Comparison of ENCODE assay signal across 8 mouse cellular contexts in the genomic region with DNA sequence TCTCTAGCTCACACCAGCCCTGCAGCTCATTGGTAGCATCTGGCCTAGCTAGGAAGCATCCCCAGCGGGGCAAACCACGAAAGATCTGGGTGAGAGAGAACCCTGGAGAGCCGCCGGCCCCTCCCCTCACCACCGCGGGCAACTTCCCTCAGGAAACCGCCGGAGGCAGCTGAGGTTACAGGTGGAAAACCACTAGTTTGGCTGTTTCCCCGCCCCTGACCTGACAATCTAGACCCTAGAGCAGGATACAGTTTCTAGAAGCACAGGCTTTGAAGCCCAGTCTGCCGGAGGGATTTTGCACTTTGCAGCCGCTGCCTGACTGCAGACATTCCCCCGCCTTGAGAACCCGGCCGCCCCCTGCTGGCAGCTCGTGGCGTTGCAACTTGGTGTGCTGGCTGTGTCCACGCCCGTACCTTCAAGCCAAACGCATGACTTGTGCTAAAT. TPM values are rescaled to one million over a fixed set of nuclear protein-coding genes. Genes with fewer than 3 reads are reported as not detected.
DNase-seq lines count a peak whose midpoint lies in the region; ATAC-seq lines count a peak whose summit lies in the region.

No protein-coding gene starts in this region.

- H3K27ac ChIP-seq in forebrain, embryonic 11.5 days (ENCODE audit: low read depth, low read length): no peak overlapping the region
- H3K27ac ChIP-seq in heart, embryonic 16.5 days (ENCODE audit: low read length): 0 out of 2 replicates have a peak overlapping the region, but pooled peaks have one; percentile 16
- H3K27ac ChIP-seq in liver, embryonic 15.5 days (replicated peaks): no peak overlapping the region
- no peak overlapping the region for H3K27ac ChIP-seq in neural tube, embryonic 11.5 days (ENCODE audit: low read depth, low read length)
- 0 out of 2 replicates have a peak overlapping the region, but pooled peaks have one; percentile 25 for H3K27ac ChIP-seq in stomach, embryonic 16.5 days (ENCODE audit: low read length)

- 3% methylated on average over 19 of the region's 19 CpGs for WGBS in forebrain, embryonic 11.5 days
- WGBS in heart, embryonic 16.5 days: under 1% methylated on average over 19 of the region's 19 CpGs
- WGBS in liver, embryonic 15.5 days (ENCODE audit: insufficient replicate concordance): 2% methylated on average over 19 of the region's 19 CpGs
- 1% methylated on average over 19 of the region's 19 CpGs for WGBS in neural tube, embryonic 11.5 days
- WGBS in stomach, embryonic 16.5 days: 1% methylated on average over 19 of the region's 19 CpGs

- no peaks in the 10 kb centered on the region for H3K9me3 ChIP-seq in forebrain, embryonic 11.5 days (ENCODE audit: control insufficient read depth, low read length)
- H3K9me3 ChIP-seq in heart, embryonic 16.5 days (replicated peaks; ENCODE audit: control insufficient read depth, low read length): no peaks in the 10 kb centered on the region
- H3K9me3 ChIP-seq in liver, embryonic 15.5 days (replicated peaks): no peaks in the 10 kb centered on the region
- H3K9me3 ChIP-seq in neural tube, embryonic 11.5 days (ENCODE audit: control insufficient read depth, low read length): no peaks in the 10 kb centered on the region
- H3K9me3 ChIP-seq in stomach, embryonic 16.5 days (replicated peaks; ENCODE audit: control insufficient read depth, low read length): no peaks in the 10 kb centered on the region

- no peaks in the 10 kb centered on the region for H3K36me3 ChIP-seq in forebrain, embryonic 11.5 days (ENCODE audit: control insufficient read depth, insufficient read depth, low read length)
- no peaks in the 10 kb centered on the region for H3K36me3 ChIP-seq in heart, embryonic 16.5 days (ENCODE audit: control insufficient read depth, insufficient read depth)
- H3K36me3 ChIP-seq in liver, embryonic 15.5 days (replicated peaks): no peaks in the 10 kb centered on the region
- no peaks in the 10 kb centered on the region for H3K36me3 ChIP-seq in neural tube, embryonic 11.5 days (ENCODE audit: control insufficient read depth, insufficient read depth, low read length)
- no peaks in the 10 kb centered on the region for H3K36me3 ChIP-seq in stomach, embryonic 16.5 days (ENCODE audit: control insufficient read depth, insufficient read depth, low read length)

- no peaks in the 10 kb centered on the region for H3K27me3 ChIP-seq in forebrain, embryonic 11.5 days (ENCODE audit: control insufficient read depth, insufficient read depth, low read length)
- H3K27me3 ChIP-seq in heart, embryonic 16.5 days (ENCODE audit: control insufficient read depth, insufficient read depth, low read length): no peaks in the 10 kb centered on the region
- peaks cover 23% of the 10 kb centered on the region; the same call in 1 of the 2 replicates for H3K27me3 ChIP-seq in liver, embryonic 15.5 days
- no peaks in the 10 kb centered on the region for H3K27me3 ChIP-seq in neural tube, embryonic 11.5 days (ENCODE audit: control insufficient read depth, insufficient read depth, low read length)
- H3K27me3 ChIP-seq in stomach, embryonic 16.5 days (ENCODE audit: control insufficient read depth, insufficient read depth, low read length): no peaks in the 10 kb centered on the region

- peak; percentile 86 to 92 for DNase-seq in CD8-positive naive resting alpha-beta T cell, adult 2 months (ENCODE audit: low read depth in 2 of 2, low spot score in 2 of 2)
- peak; percentile 68 for DNase-seq in c-Kit-positive CD71-positive TER-119-negative erythroid progenitor cells, embryonic 14.5 days (ENCODE audit: low read depth)
- DNase-seq in forebrain, embryonic 11.5 days (ENCODE audit: low spot score): peak; percentile 96
- peak; percentile 88 to 98 for DNase-seq in kidney, postnatal 36 days
- peak; percentile 90 for DNase-seq in neural tube, embryonic 11.5 days (ENCODE audit: low spot score)

- peak; percentile 65; the same call in 1 of the 2 replicates for ATAC-seq in forebrain, embryonic 11.5 days (replicated peaks; ENCODE audit: low FRiP score)
- peak; percentile 71 for ATAC-seq in heart, embryonic 16.5 days (replicated peaks; ENCODE audit: extremely low read depth, insufficient read depth, low FRiP score)
- peak; percentile 6; the same call in 1 of the 2 replicates for ATAC-seq in liver, embryonic 15.5 days (ENCODE audit: insufficient read depth)
- ATAC-seq in neural tube, embryonic 11.5 days (ENCODE audit: insufficient read depth, low FRiP score, low TSS enrichment): peak; percentile 74; the same call in 1 of the 2 replicates
- peak; percentile 55; the same call in 1 of the 2 replicates for ATAC-seq in stomach, embryonic 16.5 days (ENCODE audit: insufficient read depth, low FRiP score)

- H3K9ac ChIP-seq in forebrain, embryonic 11.5 days (ENCODE audit: low read length): peak overlapping the region; percentile 31; the same call in 1 of the 2 replicates
- peak overlapping the region; percentile 74 for H3K9ac ChIP-seq in heart, embryonic 16.5 days (ENCODE audit: low read length)
- no peak overlapping the region for H3K9ac ChIP-seq in liver, embryonic 15.5 days
- H3K9ac ChIP-seq in neural tube, embryonic 11.5 days (ENCODE audit: low read length): peak overlapping the region; percentile 54; the same call in 1 of the 2 replicates
- H3K9ac ChIP-seq in stomach, embryonic 16.5 days (ENCODE audit: low read length): peak overlapping the region; percentile 70

- peak overlapping the region; percentile 22 for H3K4me3 ChIP-seq in forebrain, embryonic 11.5 days (ENCODE audit: low read depth, low read length)
- peak overlapping the region; percentile 49 for H3K4me3 ChIP-seq in heart, embryonic 16.5 days (ENCODE audit: low read length)
- H3K4me3 ChIP-seq in liver, embryonic 15.5 days (replicated peaks): peak overlapping the region; percentile 37
- H3K4me3 ChIP-seq in neural tube, embryonic 11.5 days (ENCODE audit: low read depth, low read length): peak overlapping the region; percentile 21; the same call in 1 of the 2 replicates
- peak overlapping the region; percentile 36 for H3K4me3 ChIP-seq in stomach, embryonic 16.5 days (replicated peaks; ENCODE audit: low read length)

- H3K4me2 ChIP-seq in forebrain, embryonic 11.5 days (ENCODE audit: low read depth, low read length, severe bottlenecking): peak overlapping the region; percentile 56
- peak overlapping the region; percentile 83 for H3K4me2 ChIP-seq in heart, embryonic 16.5 days (ENCODE audit: low read depth, low read length)
- peak overlapping the region; percentile 67 for H3K4me2 ChIP-seq in liver, embryonic 15.5 days
- H3K4me2 ChIP-seq in neural tube, embryonic 11.5 days (ENCODE audit: low read depth): peak overlapping the region; percentile 57
- peak overlapping the region; percentile 65 for H3K4me2 ChIP-seq in stomach, embryonic 16.5 days (ENCODE audit: low read depth, low read length)

- H3K4me1 ChIP-seq in forebrain, embryonic 11.5 days (replicated peaks; ENCODE audit: control insufficient read depth, insufficient read depth, low read length): no peaks in the 10 kb centered on the region
- H3K4me1 ChIP-seq in heart, embryonic 16.5 days (ENCODE audit: control insufficient read depth, insufficient read depth, low read length): peaks cover 3% of the 10 kb centered on the region
- peaks cover 31% of the 10 kb centered on the region for H3K4me1 ChIP-seq in liver, embryonic 15.5 days (replicated peaks)
- H3K4me1 ChIP-seq in neural tube, embryonic 11.5 days (ENCODE audit: control insufficient read depth, insufficient read depth, low read length): no peaks in the 10 kb centered on the region
- H3K4me1 ChIP-seq in stomach, embryonic 16.5 days (ENCODE audit: control insufficient read depth, insufficient read depth, low read length): peaks cover 3% of the 10 kb centered on the region

RNA-seq across cellular contexts. Expression of a gene that starts 6.7 kb away (rescaled TPM):
- 0.28 and 0.84 TPM in 2 replicates for polyA plus RNA-seq in forebrain, embryonic 11.5 days (2014; fragmentation: Nextera tagmentation; extraction: Ambion mirVana)
- polyA plus RNA-seq in heart, embryonic 16.5 days (2015; fragmentation: Nextera tagmentation; extraction: Ambion mirVana): 1.2 and 2.0 TPM in 2 replicates
- polyA plus RNA-seq in liver, embryonic 15.5 days (2015; fragmentation: Nextera tagmentation; extraction: Ambion mirVana): 3.5 and 3.8 TPM in 2 replicates
- polyA plus RNA-seq in neural tube, embryonic 11.5 days (2014; fragmentation: Nextera tagmentation; extraction: Ambion mirVana): 0.45 and 0.53 TPM in 2 replicates
- polyA plus RNA-seq in stomach, embryonic 16.5 days (2015; fragmentation: Nextera tagmentation; extraction: Ambion mirVana): 31.2 and 32.9 TPM in 2 replicates

RNA-seq across cellular contexts. Expression of a gene that starts 19.1 kb away (rescaled TPM):
- 17.6 and 21.5 TPM in 2 replicates for polyA plus RNA-seq in forebrain, embryonic 11.5 days (2014; fragmentation: Nextera tagmentation; extraction: Ambion mirVana)
- 413 and 444 TPM in 2 replicates for polyA plus RNA-seq in heart, embryonic 16.5 days (2015; fragmentation: Nextera tagmentation; extraction: Ambion mirVana)
- polyA plus RNA-seq in liver, embryonic 15.5 days (2015; fragmentation: Nextera tagmentation; extraction: Ambion mirVana): 10.3 and 11.3 TPM in 2 replicates
- 21.1 and 21.7 TPM in 2 replicates for polyA plus RNA-seq in neural tube, embryonic 11.5 days (2014; fragmentation: Nextera tagmentation; extraction: Ambion mirVana)
- 118 and 122 TPM in 2 replicates for polyA plus RNA-seq in stomach, embryonic 16.5 days (2015; fragmentation: Nextera tagmentation; extraction: Ambion mirVana)

RNA-seq across cellular contexts. Expression of a gene that starts 32.6 kb away (rescaled TPM):
- polyA plus RNA-seq in forebrain, embryonic 11.5 days (2014; fragmentation: Nextera tagmentation; extraction: Ambion mirVana): 0.51 and 1.1 TPM in 2 replicates
- 3.1 and 4.1 TPM in 2 replicates for polyA plus RNA-seq in heart, embryonic 16.5 days (2015; fragmentation: Nextera tagmentation; extraction: Ambion mirVana)
- 4.7 and 5.3 TPM in 2 replicates for polyA plus RNA-seq in liver, embryonic 15.5 days (2015; fragmentation: Nextera tagmentation; extraction: Ambion mirVana)
- polyA plus RNA-seq in neural tube, embryonic 11.5 days (2014; fragmentation: Nextera tagmentation; extraction: Ambion mirVana): 1.2 and 1.3 TPM in 2 replicates
- polyA plus RNA-seq in stomach, embryonic 16.5 days (2015; fragmentation: Nextera tagmentation; extraction: Ambion mirVana): 9.2 TPM in 2 replicates

RNA-seq across cellular contexts. Expression of a gene that starts 39.6 kb away (rescaled TPM):
- polyA plus RNA-seq in forebrain, embryonic 11.5 days (2014; fragmentation: Nextera tagmentation; extraction: Ambion mirVana): 56.0 and 59.2 TPM in 2 replicates
- polyA plus RNA-seq in heart, embryonic 16.5 days (2015; fragmentation: Nextera tagmentation; extraction: Ambion mirVana): 63.5 and 76.8 TPM in 2 replicates
- polyA plus RNA-seq in liver, embryonic 15.5 days (2015; fragmentation: Nextera tagmentation; extraction: Ambion mirVana): 15.2 and 19.5 TPM in 2 replicates
- polyA plus RNA-seq in neural tube, embryonic 11.5 days (2014; fragmentation: Nextera tagmentation; extraction: Ambion mirVana): 70.0 and 76.5 TPM in 2 replicates
- polyA plus RNA-seq in stomach, embryonic 16.5 days (2015; fragmentation: Nextera tagmentation; extraction: Ambion mirVana): 98.6 and 104 TPM in 2 replicates

Comparison
In these comparisons a context has a peak if more than half of its experiments do, and no peak if none do; other contexts are left out.
1. ATAC-seq: peak in every context shown above with its lines; median percentile 74 in neural tube, embryonic 11.5 days; 71 in heart, embryonic 16.5 days; 65 in forebrain, embryonic 11.5 days; 55 in stomach, embryonic 16.5 days; 6 in liver, embryonic 15.5 days.
2. H3K27ac ChIP-seq: peak in heart, embryonic 16.5 days (single experiment) and stomach, embryonic 16.5 days (single experiment); none in forebrain, embryonic 11.5 days (single experiment), liver, embryonic 15.5 days (single experiment) and neural tube, embryonic 11.5 days (single experiment).
3. Peak in every context shown above with its lines, with median percentiles within 50 percentile points of each other: DNase-seq, H3K4me2 ChIP-seq and H3K4me3 ChIP-seq.